Mouse (Mus musculus) thymus, postnatal 25 days (tissue): Measurements from ENCODE around the gene Asap3.
A peak's percentile ranks its signal among the peaks of the same experiment; 100 is the strongest.

Source experiments
- DNase-seq: peaks from one replicate; pipeline ENCODE4 v3.0.0; 2022

Asap3 gene

DNA sequence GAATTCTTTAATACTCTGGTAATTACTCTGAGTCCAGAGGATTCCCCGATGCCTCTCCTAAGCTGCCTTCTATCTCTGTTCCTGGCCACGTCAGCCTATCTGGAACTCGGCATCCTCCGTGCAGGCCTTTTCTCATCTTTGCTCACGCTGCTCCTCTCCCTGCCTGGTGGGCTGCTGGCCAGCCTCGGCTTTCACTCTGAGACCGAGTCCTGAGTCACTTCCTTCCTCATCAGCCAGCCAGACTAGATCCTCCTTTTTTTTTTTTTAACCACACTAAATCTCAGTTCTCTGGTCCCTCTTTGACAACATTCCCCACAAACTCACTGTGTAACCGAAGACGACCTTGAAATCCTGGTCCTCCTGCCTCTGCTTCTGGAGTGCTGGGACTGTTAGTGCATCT is 20.8 kb upstream of the Asap3 start:
- no peak for DNase-seq

DNA sequence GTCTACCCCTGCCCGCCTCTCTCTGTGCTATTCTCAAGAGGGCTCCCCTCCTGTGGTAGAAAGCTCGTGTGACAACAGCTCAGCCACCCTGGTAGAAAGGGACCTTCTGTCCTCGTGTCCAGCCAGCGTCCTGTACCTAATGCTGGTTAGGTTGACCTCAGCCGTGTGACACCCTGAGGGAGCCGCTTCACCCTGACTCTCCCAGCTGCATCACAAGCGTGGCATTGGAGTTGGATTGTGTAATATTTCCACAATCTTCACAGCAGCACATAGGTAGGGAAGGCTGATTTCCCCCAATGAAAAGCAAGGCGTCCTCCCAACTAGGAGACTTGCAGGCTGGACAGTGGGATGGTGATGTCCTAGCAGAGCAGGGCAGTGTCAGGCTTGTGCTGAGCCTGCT is 19.9 kb upstream of the Asap3 start:
- DNase-seq, result no peak

DNA sequence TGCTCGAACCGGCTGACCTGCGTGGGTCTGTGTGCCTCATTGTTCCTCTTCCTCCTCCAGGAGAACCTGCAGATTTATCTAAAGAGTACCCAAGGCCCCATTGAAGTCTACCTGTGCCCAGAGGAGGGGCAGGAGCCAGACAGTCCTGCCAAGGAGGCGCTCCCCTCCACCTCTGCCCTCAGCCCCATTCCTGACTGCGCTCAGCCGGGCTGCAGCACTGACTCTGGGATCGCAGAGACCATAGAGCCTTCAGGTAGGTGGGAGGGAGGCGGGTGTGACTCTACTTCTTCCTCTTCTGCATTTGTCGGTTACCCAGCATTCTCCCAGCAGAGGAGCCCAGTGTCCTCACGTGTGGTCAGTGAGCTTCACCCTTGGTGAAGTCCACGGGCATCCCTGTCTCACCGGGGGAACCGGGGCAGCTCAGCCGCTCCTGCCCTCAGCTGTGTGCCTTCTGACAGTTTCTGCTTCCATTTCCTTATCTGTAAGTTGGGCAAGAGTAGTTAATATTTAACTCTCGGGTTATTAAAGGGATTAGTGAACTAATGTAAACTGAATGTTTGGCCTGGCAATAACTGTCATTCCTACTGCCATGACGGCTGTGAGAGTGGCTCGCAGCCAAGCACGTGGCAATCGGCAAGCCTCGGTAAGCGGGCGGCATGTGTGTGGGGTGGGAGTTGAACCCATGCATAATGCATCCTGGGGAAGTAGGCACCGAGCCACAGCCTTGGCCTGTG is 19.3 kb upstream of the Asap3 start:
- DNase-seq, result no peak

DNA sequence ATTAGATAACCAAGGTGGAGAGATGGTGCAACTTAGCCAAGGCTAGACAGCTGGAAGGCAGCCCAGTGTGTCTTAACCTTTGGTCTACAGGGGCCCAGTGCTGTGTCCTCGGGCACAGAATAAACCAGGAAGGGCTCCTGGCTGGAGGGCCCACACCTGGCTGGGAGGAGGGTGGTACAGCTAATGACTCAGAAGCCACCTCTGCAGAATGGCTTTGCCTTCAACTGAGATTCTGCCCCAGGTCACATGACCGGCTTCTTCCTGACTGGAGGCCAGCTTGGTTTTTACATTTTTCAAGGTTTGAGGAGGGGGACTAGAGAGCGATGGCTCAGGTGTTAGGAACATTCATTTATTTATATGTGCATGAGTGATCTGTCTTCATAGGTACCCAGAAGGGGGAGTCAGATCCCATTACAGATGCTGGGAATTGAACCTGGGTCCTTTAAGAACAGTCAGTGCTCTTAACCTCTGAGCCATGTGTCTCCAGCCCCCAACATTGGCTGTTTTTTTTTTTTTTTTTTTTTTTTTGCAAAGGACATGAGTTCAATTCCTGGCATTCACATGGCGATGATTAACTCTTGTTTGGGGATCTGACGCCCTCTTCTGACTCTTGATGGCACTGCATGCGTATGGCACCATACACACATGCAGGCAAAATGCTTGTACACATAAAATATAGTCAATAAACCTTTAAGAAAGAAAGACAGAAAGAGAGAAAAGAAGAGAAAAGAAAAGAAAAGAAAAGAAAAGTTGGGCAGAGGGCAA is 17.0 kb upstream of the Asap3 start:
- peak; percentile 32 for DNase-seq

DNA sequence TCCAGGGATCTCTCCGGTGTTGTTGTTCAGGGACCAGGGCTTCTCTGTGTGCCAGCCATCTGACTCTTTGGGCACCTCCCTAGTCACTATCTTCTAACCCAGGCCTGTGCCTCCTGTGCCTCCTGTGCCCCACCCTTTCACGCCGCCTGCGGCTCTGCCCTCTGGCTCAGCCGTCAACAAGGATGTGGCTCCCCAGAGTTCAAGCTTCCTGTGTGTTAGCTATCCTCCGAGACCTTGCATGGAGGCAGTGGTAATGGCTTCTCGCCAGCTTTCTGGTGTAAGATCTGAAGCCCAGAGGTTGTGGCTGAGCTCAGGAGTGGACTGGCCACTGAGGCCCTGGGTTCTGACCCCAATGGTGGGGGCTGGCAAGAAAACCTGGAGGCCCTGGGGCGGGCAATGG is 16.3 kb upstream of the Asap3 start:
- DNase-seq, result peak; percentile 67

DNA sequence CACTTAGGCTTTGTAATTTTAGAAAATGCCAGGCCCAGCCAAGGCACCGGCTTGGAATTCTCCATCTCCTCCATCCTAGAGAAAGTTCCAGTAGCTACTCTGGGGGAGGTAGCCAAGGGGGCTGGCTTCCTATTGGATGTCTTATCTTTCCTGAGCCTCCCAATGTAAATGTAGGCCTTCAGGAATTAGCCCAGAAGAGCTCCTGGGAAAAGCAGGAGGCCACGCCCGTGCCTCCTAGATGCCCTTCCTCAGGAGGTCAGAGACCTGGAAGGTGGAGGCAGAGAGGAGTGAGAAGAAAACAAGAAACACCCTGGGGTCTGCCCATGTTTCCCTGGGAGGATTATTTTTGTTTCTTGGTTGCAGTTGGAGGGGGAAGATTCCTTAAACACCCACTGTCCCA is 12.6 kb upstream of the Asap3 start:
- no peak for DNase-seq

DNA sequence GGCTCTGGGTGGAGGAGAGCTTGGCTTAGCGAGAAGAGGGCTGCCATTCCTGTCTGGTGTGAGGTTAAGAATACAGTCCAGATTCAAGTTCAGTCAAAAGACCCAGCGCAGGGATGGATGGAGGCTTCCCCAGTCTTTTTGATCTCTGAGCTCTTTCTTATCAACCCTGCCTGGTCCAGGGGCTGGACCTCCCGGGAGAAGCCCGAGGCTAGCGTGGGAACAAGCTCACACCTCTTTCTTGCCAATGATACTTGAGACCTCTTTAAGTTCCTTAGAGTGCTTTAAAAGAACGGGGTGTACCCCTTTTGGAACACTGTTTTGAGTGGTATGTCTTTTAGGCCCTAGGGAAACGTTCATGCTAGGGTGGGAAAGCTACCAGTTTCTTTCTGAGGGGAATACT is 11.1 kb upstream of the Asap3 start:
- no peak for DNase-seq

DNA sequence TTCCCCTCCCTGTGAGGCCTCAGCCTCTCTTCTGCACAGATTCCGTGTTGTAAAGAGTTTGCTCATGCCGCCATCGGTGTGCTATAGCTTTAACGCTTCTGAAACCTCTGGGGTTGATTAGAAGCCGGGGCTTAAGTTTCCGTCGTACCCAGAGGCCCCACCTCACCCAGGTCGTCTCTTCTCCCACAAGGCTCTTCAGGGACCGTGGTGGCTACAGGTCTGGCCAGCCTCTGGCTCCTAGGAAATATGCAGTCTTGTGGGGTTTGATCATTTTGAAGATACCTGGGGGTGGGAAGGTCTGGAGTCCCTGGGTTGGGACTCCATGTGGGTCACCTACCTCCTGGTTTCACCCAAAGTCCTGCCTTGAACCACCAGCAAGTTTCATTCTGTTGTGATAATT is 10.5 kb upstream of the Asap3 start:
- no peak for DNase-seq

DNA sequence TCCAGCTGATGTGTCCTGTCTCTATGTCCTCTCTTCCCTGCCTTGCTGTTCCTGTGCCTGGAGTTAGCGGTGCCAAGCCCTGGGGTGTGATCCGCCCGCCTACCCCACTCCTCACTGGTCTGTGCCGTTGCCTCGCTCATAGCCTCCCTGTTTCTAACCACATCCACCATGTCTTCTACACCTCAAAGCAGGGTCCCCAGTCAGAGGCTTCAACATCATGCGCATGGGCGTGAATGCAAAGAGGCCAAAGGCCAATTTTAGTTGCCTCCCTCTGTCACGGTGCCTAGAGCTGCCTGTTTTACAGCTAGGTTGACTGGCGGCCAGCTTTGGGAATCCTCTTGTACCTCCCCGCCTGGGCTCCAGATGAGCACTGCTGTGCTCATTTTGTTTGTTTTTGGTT is 10.0 kb upstream of the Asap3 start:
- DNase-seq, result no peak

DNA sequence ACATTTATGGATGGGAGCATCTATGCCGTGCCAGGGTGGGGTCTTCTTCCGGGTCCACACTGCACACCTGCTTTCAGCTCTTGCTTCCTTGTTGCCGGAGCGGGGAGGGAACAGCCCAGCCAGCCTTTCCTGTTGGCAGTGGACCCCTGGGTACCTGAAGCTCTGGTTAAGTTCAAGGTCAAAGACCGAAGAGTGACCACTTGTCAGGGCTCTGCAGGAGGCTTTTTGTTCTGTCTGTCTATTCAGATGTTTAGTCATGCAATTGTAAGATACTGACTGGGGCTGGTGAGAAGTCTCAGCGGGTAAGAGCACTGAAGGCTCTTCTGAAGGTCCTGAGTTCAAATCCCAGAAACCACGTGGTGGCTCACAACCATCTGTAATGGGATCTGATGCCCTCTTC is 7.3 kb upstream of the Asap3 start:
- DNase-seq, result no peak

DNA sequence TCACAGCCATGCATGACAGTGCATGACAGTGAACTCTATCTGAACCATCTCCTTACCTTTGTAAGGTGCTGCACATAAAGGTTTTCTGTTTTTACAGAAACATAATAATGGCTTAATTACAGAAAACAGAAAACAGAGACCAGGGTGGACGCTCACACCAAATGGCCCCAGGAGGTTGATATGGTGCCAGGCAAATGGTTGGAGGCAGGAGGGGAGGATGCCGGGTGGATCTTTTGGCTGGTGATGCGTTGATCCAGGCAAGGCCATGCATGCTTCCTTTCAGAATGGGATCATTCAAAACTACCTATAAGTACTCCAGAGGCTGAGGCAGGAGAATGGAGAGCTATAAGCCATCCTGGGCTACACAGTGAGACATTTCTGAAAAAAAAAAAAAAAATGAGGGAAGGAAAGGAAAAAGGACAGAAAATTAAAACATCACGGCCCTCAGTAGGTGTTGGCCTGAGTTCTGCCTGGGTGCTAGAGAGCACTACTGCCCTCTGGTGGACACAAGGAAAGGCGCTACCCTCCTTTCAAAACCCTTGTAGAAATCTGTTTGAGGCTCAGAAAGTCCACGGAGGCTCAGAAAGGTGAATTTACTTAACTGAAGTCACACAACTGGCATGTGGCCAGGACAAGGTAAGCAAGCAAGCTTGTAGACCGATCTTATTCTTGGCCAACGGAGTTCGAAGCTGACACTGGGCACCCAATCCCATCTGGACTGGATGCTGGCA is 6.4 kb upstream of the Asap3 start:
- peak; percentile 55 for DNase-seq

DNA sequence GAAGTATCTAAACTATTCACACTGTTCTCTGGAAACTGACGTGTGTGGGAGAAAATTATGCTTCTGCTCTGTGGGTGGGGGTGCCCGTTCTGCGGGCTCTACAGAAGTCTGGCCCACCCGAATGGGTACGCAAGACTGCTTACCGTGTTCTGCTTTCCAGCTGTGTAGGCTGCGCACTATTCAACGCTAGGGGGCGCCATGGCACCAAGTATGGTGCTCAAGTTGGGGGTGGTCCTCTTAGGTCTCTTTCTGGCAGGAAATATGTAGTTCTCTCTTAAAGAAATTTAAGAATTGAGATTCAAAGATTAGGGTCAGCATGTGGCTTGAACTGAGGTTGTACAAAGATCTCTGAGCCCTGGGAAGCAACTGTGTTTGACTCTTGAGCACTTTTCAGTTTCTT is 3.7 kb upstream of the Asap3 start:
- peak; percentile 82 for DNase-seq

DNA sequence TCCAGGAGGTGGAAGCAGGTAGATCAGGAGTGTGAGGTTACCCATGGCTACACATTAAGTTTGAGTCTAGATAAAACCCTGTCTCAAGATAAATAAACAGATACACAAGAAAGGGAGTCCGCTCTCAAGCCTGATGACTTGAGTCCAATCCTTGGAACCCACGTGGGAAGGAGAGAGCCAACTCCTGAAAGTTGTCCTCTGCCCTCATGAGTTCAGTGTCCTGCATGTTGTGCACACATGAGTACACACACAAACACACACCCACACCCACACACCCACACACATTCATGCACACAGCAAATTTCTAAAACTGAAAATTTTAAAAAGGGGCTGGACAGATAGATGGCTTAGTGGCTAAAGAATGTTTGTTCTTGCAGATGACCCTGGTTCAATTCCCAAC is 1.4 kb upstream of the Asap3 start:
- no peak for DNase-seq

DNA sequence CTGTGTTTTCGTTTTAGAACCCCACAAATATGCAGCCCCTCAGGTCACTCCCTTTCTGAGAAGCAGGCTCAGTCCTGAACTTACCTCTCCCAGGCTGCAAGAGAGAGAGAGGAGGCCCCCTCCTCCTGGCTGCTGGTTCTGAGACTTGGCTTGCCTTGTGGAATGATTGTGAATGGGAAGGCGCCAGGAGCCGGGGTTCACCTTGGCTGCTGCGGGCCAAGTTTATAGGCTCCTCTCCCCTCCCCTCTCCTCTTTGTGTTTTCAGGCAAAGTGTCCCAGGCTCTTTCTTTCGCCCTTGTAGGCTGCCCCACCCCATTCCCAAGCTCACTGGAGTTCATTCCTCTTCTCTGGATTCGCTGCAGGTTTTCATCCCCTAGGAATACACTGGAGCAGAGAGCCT is 778 bp downstream of the Asap3 start:
- DNase-seq, result no peak

DNA sequence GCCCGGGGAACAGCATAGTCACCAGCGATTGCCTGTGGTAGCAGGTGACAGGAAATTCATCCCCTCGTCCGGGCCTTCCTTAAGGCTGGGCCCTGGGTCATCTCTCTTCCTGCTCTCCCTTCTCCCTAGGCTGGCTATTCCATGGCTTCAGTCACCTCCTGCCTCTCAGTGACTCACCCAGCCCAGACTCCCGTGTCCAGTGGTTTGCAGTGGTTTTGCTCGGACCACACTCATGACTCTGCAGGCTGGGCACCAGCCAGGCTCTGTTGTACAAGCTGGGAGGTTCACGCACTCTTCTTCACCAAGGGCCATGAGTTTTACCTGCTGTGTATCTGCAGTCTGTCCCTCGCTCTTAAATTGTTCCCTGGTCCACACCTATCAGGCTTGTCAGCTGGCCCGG is 4.8 kb downstream of the Asap3 start:
- DNase-seq, result no peak

DNA sequence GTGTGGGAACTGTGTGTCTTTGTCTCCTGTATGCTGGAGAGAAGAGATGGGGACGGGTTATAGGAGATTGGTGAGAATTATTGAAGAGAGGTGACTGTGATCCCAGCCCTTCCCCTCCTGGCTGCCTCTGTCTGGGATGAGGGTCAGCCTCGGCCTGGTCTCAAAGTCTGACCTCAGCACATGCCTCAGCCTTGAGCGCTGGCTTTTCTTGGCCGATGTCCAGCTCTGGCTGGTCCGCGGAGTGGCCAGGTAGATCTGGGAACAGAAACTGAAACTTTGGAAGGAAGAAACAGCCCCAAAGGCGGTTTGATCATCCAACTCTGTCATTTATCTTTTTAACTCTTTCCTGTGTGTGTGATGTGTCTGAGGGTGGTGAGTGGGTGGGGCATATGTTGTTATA is 7.5 kb downstream of the Asap3 start:
- DNase-seq, result no peak

DNA sequence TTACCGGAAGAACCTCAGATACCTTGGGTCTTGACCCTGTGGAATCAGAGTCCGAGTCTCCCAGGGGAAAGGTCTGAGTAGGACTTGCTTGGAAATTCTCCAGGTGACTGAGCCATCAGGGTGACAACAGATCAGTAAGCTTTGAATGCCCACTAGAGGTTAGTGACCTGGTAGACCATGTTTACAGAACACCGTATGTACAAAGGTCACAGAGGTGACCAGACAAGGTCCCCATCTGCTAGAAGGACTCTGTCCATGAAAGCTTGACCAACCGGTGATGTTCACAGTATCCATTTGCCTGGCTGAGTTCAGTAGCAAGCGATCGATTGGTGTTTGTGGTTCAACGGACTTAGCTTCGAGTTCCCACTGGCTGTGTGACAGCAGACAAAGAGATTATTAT is 8.7 kb downstream of the Asap3 start:
- DNase-seq, result no peak

DNA sequence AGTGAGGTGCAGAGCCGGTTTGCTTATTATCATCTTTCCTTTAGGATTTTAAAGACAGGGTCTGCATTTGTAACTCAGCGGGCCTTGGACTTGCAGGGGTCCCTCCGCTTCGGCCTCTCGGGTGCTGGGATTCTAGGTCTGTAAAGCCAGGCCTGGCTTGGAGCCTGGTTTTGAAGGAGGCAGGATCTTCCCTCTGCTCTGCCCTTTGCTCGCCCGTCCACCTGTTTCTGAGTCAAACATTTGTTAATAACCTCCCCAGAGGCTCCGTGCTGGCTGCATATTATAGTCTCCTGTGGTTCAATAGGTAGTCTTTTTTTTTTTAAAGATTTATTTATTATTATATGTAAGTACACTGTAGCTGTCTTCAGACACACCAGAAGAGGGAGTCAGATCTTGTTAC is 9.4 kb downstream of the Asap3 start:
- DNase-seq, result no peak

DNA sequence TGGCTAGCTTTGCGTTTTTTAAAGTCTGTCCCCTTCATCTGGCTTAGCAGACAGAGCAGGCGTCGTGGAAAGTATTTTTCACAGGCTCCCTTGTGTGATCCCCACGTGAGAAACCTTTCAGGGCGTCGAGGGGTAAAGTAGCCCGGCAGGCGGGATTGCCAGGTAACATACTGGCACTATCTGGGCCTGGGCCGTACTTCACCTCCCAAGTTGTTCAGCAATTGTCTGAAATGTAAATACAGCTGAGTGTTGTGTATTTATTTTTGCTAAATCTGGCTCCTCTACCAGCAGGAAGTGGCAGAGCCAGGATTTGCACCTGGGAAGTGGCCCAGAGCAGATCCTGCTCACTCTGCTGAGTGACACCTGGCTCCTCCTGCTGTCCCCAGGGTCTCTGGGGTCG is 10.9 kb downstream of the Asap3 start:
- DNase-seq, result no peak

DNA sequence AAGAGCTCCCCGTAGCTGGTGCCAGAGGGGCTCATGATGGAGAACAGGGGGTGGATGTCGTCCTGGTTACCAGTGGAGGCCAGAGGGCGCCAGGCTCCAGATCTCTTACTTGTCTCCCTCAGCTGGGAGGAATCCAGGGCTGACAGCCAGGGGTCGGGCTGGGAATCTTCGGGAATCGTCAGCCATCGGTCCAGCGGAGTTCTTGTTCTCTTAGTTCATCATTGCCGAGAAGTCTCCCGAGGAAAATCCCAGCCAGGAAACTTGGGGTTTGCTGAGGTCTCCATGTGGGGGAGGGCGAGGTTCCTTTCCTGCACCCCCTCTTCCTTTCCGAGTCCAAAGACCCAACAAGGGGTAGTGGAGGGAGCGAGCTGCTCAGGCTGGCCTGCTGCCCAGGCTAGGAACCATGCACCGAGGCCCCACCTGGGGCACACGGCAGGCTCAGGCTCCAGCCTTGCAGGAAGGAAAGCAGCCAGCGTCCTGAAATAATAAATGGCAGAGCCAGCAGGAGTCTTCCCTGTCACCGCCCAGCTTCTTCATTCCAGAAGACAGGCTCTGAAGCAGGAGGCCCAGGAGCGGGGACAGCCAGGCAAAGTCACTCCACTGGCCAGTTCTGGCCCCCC is 12.5 kb downstream of the Asap3 start:
- no peak for DNase-seq

DNA sequence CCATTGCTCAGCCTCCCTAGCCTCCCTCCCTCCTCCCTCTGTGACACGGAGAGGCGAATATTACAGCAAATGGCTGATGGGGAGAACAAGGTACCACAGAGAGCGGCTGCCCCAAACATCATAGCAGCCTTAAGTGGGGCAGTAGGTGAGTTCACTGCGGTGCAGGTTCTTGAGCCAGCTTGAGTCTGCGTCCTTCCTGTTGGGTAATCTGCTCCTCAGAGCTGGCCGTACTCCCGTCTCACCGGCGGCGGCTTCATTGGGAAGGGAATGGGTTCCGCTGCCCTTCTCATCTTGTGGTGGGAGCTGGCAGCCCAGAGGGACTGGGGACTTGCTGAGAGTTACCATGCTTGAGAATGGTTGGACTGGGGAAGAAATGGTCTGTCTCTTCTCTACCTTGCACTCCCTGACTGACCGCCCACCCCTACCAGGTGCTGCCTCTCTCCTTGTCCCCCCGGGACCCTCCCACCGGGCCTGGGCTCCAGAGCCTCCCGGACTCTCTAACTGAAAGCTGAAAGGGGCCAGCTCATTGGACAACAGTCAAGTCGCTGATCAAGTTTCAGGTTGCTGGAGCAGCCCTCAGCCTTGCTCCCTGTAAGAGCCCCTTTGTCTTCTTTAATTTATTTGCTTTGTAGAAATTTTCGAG is 14.1 kb downstream of the Asap3 start:
- no peak for DNase-seq

DNA sequence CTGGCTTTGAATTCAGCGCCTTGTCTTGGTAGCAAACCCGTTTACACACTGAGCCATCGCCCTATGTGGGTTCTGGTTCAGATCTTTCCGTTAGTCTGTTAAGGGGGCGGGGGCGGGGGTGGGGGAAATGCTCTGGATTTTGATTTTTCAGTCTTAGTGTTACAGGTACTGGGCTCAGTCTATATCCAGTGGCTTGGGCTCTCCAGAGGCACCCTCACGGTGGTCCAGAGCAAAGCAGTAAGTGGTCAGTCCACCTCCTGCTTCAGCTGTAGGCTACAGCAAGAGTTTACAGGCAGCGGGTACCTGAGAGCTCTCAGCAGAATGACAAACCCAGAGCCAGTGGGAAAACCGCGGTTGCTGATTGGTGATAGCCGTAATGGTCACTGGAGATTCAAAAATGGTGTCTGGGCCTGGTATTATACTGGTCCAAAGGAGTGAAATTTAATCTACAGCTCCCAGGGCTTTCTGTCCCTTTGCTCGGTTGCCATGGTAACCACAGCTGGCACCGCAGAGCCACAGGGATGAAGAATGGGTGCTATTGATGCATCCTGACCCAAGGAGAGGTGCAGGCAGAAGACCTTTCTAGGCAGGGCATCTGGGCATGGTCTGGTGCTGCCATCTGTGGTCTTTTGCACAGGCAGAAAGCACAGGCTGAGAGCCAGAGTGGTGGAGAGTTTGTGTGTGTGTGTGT is 17.5 kb downstream of the Asap3 start:
- DNase-seq, result no peak

DNA sequence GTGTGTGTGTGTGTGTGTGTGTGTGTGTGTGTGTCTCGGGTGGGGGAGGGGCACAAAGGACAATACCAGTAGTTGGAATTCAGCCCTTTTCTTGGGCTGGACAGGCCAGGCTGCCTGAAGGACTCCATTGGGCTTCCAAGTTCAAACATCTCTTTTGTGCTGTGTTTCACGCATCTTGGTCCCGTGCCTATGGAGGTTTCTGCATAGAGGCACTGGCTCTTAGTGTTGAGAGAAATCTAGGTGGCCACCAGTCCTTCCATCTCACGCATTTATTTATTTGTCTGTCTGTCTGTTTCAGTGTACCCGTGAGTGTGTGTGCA is 18.0 kb downstream of the Asap3 start:
- no peak for DNase-seq
